Mouse (Mus musculus): ENCODE results near the gene Slc25a30. TPM values are rescaled to one million over a fixed set of nuclear protein-coding genes. Genes with fewer than 3 reads are reported as not detected.
A peak's percentile ranks its signal among the peaks of the same experiment; 100 is the strongest.

The Slc25a30 gene
- polyA plus RNA-seq, 1 experiment from 2014 or later = 6.1 TPM

DNA sequence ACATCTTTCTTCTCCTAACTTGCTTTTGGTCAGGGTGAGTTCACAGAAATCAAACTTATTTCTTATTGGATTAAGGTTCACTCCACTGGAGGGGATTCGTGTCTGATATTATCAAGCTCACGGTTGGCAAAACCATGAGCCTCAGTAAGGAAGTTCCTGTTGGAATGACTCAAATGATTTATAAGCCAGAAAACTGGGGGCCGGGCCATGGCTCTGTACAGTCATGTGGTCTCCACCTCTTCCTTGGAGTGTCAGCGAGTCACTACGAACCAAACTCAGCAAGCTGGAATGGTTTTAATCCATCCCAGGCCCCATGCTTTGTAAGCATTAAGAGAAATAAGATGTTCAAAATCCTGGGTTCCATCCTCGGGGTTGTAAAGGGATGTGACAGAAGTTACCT is 29.9 kb downstream of the Slc25a30 start:
- H3K36me3 ChIP-seq = peaks cover 7% of the 10 kb centered on the region
- no peak overlapping the region for H3K27ac ChIP-seq
- H3K4me3 ChIP-seq = no peak overlapping the region
- peaks cover 12% of the 10 kb centered on the region for H3K27me3 ChIP-seq (ENCODE audit: insufficient read depth, poor library complexity, severe bottlenecking)
- peaks cover 21% of the 10 kb centered on the region for H3K4me1 ChIP-seq (replicated peaks)
- H3K9me3 ChIP-seq = no peaks in the 10 kb centered on the region
- DNase-seq (ENCODE audit: low spot score) = no peak
- WGBS = 92% methylated on average over 6 of the region's 6 CpGs

DNA sequence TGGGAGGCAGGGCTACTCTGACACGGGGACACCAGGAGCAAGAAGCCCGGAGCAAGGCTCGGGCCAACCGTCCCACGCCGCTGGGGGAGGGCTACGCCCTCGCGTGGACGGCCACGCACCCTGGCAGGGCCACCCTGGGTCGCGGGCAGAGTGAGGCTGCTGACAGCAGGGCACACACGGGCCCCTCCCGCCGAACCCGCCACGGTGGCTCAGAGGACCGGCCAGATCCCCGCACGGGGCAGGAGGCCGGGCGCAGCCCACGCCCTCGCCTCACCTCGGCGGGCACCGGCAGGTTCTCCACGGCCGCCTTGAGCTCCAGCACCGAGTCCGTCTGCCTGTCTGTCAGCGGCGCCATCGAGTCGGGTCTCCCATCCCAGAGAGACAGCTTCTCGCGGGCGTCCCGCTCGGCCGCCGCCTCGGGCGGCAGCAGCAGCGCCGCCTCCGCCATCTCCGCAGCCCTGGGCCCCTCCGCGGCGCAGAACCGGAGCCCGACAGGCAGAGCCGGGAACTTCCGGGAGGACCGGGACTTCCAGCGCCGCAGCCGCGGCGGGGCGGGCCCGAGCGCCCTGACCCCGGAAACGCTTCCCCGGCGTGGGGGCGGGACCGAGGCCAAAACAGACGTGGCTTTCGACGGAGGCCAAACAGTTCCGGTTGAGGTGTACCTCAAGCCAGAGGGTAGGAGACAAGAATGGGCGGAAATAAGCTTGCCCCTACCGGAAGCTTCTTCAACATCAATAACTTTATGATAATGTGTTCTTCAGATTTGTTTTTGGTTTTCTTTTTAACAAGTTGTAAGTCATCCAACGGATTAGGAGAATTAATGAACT is 32.6 kb downstream of the Slc25a30 start, which contains the start of gene Cog3:
Cog3 (minus strand) TSS at position 527 of the 827 bp plus-strand sequence.
- Histone ChIP-seq H3K9me3 (no peaks in the 10 kb centered on the region), H3K4me3 (peak within 1 kb of the TSS; percentile 99)

DNA sequence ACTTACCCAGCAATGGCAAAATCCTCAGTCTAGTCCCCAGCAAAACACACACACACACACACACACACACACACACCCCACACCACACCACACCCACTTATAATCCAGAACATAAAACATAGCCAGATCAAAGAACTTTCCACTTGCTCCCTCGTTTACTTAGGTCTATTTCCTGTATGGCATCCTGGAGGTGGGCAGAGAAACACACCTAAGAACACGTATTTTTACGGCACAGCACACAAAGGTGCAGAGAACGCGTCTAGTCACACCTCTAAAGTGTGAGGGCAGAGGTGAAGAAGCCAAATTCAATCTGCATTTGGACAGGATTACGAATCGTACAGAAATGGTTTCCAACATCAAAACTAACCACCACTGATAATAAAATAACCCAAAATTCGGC is 33.6 kb downstream of the Slc25a30 start:
- H3K4me3 ChIP-seq = peak overlapping the region; percentile 99
- no peaks in the 10 kb centered on the region for H3K9me3 ChIP-seq
- H3K27me3 ChIP-seq (ENCODE audit: insufficient read depth, poor library complexity, severe bottlenecking) = peaks cover 12% of the 10 kb centered on the region
- peaks cover 28% of the 10 kb centered on the region for H3K4me1 ChIP-seq (replicated peaks)
- no peak for DNase-seq (ENCODE audit: low spot score)
- H3K36me3 ChIP-seq = 0 out of 2 replicates have a peak, but pooled peaks cover 8% of the 10 kb centered on the region
- WGBS = 79% methylated on average over 8 of the region's 8 CpGs
- no peak overlapping the region for H3K27ac ChIP-seq

More for the DNA sequence above, 32.6 kb downstream of the Slc25a30 start, which contains the start of gene Cog3:
- DNase-seq (ENCODE audit: low spot score) = peak; percentile 95
- H3K36me3 ChIP-seq = 0 out of 2 replicates have a peak, but pooled peaks cover 3% of the 10 kb centered on the region
- H3K4me1 ChIP-seq (replicated peaks) = peaks cover 28% of the 10 kb centered on the region
- H3K27ac ChIP-seq = peak within 1 kb of the TSS; percentile 94
- H3K27me3 ChIP-seq (ENCODE audit: insufficient read depth, poor library complexity, severe bottlenecking) = peaks cover 12% of the 10 kb centered on the region
- under 1% methylated on average over 78 of the region's 78 CpGs for WGBS

DNA sequence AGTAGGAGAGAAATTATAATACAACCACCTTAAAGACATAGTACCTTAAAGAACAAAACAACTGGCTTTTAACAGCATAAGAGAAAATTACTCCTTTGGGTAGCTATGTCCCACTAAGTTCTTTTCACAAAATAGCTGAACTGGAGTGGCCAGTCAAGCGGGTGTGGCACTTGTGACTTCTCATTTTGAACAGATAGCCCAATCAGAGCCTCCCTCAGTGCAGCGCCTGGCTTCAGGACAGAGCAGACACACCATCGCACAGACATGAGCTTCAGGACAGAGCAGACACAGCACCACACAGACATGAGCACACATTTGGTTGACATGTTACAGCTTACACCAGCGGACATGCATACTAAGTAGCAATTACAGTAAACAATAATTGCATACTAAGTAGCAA is 35.8 kb downstream of the Slc25a30 start:
- Histone ChIP-seq H3K36me3 (peaks cover 19% of the 10 kb centered on the region), H3K4me3 (no peak overlapping the region), H3K27ac (no peak overlapping the region), H3K27me3 (ENCODE audit: insufficient read depth, poor library complexity, severe bottlenecking) (no peaks in the 10 kb centered on the region), H3K4me1 (replicated peaks) (peaks cover 28% of the 10 kb centered on the region), H3K9me3 (no peaks in the 10 kb centered on the region)
- 93% methylated on average over 4 of the region's 4 CpGs for WGBS
- DNase-seq (ENCODE audit: low spot score) = no peak

GRCm38 (mm10) chr14:75749123-75749522 is 37.7 kb downstream of the Slc25a30 start:
- Histone ChIP-seq H3K27ac (no peak overlapping the region), H3K4me3 (no peak overlapping the region), H3K4me1 (replicated peaks) (peaks cover 28% of the 10 kb centered on the region), H3K27me3 (ENCODE audit: insufficient read depth, poor library complexity, severe bottlenecking) (no peaks in the 10 kb centered on the region), H3K36me3 (peaks cover 38% of the 10 kb centered on the region), H3K9me3 (no peaks in the 10 kb centered on the region)
- 96% methylated on average over 4 of the region's 4 CpGs for WGBS
- DNase-seq (ENCODE audit: low spot score) = no peak

GRCm38 (mm10) chr14:75747960-75748359 is 38.9 kb downstream of the Slc25a30 start:
- WGBS = 94% methylated on average over 2 of the region's 2 CpGs
- no peak for DNase-seq (ENCODE audit: low spot score)
- no peaks in the 10 kb centered on the region for H3K9me3 ChIP-seq
- peaks cover 17% of the 10 kb centered on the region for H3K4me1 ChIP-seq (replicated peaks)
- no peak overlapping the region for H3K4me3 ChIP-seq
- no peak overlapping the region for H3K27ac ChIP-seq
- H3K27me3 ChIP-seq (ENCODE audit: insufficient read depth, poor library complexity, severe bottlenecking) = no peaks in the 10 kb centered on the region
- peaks cover 42% of the 10 kb centered on the region for H3K36me3 ChIP-seq

GRCm38 (mm10) chr14:75741904-75742303 is 44.9 kb downstream of the Slc25a30 start:
- no peaks in the 10 kb centered on the region for H3K4me1 ChIP-seq (replicated peaks)
- H3K27me3 ChIP-seq (ENCODE audit: insufficient read depth, poor library complexity, severe bottlenecking) = no peaks in the 10 kb centered on the region
- no peak overlapping the region for H3K27ac ChIP-seq
- no peak overlapping the region for H3K4me3 ChIP-seq
- peaks cover 69% of the 10 kb centered on the region for H3K36me3 ChIP-seq
- 88% methylated on average over 3 of the region's 3 CpGs for WGBS
- H3K9me3 ChIP-seq = no peaks in the 10 kb centered on the region
- DNase-seq (ENCODE audit: low spot score) = no peak

GRCm38 (mm10) chr14:75735597-75735996 is 51.2 kb downstream of the Slc25a30 start:
- no peaks in the 10 kb centered on the region for H3K4me1 ChIP-seq (replicated peaks)
- 95% methylated on average over 3 of the region's 3 CpGs for WGBS
- no peak for DNase-seq (ENCODE audit: low spot score)
- no peak overlapping the region for H3K4me3 ChIP-seq
- H3K27me3 ChIP-seq (ENCODE audit: insufficient read depth, poor library complexity, severe bottlenecking) = no peaks in the 10 kb centered on the region
- H3K9me3 ChIP-seq = no peaks in the 10 kb centered on the region
- no peak overlapping the region for H3K27ac ChIP-seq
- H3K36me3 ChIP-seq = peaks cover 93% of the 10 kb centered on the region

DNA sequence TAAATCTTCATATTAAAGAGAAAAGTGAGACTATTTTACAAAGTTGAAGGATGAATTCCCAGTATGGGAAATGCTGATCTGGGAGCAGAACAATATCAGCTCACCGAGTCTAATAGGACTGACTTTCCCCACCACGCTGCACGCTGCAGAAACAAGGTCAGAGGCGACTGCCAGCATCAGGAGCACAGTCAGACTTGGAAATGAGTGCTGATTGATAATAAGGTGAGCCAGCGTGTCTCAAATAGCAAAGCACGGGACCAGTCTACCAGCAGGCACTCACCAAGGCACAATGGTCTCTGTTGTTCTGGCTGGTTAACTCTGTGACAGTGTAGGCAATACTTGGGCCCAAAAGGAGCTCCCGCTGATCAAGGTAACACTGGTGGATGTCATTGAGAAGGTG is 54.2 kb downstream of the Slc25a30 start:
- 89% methylated on average over 7 of the region's 7 CpGs for WGBS
- no peak for DNase-seq (ENCODE audit: low spot score)
- Histone ChIP-seq H3K4me3 (no peak overlapping the region), H3K27me3 (ENCODE audit: insufficient read depth, poor library complexity, severe bottlenecking) (no peaks in the 10 kb centered on the region), H3K27ac (no peak overlapping the region), H3K36me3 (peaks cover 98% of the 10 kb centered on the region), H3K4me1 (replicated peaks) (no peaks in the 10 kb centered on the region), H3K9me3 (no peaks in the 10 kb centered on the region)

DNA sequence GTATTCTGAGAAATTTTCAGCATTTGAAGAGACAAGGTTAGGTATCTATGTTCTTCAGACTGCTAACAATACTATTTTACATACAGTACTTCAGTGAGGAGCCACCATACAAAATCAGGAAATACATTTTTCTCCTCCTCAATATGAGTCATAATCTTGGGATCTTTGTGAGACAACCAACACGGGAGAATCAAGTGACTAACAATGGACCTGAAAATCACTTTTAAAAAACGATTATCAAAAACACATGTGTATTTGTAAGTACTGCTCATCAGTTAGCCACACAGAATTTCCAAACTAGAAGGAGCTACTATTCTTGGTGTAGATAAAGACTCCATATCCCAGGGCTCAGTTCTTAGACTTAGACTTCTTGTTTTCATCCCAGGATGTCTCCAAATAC is 55.5 kb downstream of the Slc25a30 start:
- Histone ChIP-seq H3K27me3 (ENCODE audit: insufficient read depth, poor library complexity, severe bottlenecking) (no peaks in the 10 kb centered on the region), H3K4me3 (no peak overlapping the region), H3K27ac (no peak overlapping the region), H3K36me3 (peaks cover 98% of the 10 kb centered on the region), H3K9me3 (no peaks in the 10 kb centered on the region), H3K4me1 (replicated peaks) (no peaks in the 10 kb centered on the region)
- DNase-seq (ENCODE audit: low spot score) = no peak
- WGBS = 83% methylated on average over 2 of the region's 2 CpGs

GRCm38 (mm10) chr14:75728111-75728510 is 58.7 kb downstream of the Slc25a30 start:
- H3K27me3 ChIP-seq (ENCODE audit: insufficient read depth, poor library complexity, severe bottlenecking) = no peaks in the 10 kb centered on the region
- H3K4me1 ChIP-seq (replicated peaks) = no peaks in the 10 kb centered on the region
- no peak for DNase-seq (ENCODE audit: low spot score)
- H3K4me3 ChIP-seq = no peak overlapping the region
- 93% methylated on average over 5 of the region's 5 CpGs for WGBS
- H3K36me3 ChIP-seq = peaks cover 95% of the 10 kb centered on the region
- no peaks in the 10 kb centered on the region for H3K9me3 ChIP-seq
- H3K27ac ChIP-seq = no peak overlapping the region

DNA sequence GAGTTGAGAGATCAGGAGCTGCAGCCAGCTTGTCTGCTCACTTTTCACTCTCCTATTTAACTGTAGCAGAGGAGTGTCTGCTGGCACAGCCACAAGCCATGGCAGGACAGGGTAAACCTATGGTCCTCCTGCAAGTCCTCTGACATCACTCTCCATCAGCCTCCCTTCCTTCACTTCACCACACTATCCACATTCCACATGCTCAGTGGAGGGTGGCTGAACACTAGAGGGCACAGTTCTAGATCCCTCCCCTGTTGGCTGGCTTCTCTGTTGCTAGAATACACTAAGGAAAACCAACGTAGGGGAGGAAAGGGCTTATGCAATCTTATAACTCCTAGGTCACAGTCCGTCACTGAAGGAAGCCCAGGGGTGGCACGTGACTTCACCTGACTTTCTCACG is 59.8 kb downstream of the Slc25a30 start:
- 76% methylated on average over 4 of the region's 4 CpGs for WGBS
- Histone ChIP-seq H3K36me3 (peaks cover 91% of the 10 kb centered on the region), H3K4me1 (replicated peaks) (no peaks in the 10 kb centered on the region), H3K27me3 (ENCODE audit: insufficient read depth, poor library complexity, severe bottlenecking) (no peaks in the 10 kb centered on the region), H3K4me3 (no peak overlapping the region), H3K9me3 (no peaks in the 10 kb centered on the region), H3K27ac (no peak overlapping the region)
- no peak for DNase-seq (ENCODE audit: low spot score)

- no peaks in the 10 kb centered on the region for H3K9me3 ChIP-seq
- H3K27ac ChIP-seq = no peak overlapping the region
- 94% methylated on average over 2 of the region's 2 CpGs for WGBS
- H3K36me3 ChIP-seq = peaks cover 90% of the 10 kb centered on the region
- no peak for DNase-seq (ENCODE audit: low spot score)
- no peaks in the 10 kb centered on the region for H3K27me3 ChIP-seq (ENCODE audit: insufficient read depth, poor library complexity, severe bottlenecking)
- no peak overlapping the region for H3K4me3 ChIP-seq
- no peaks in the 10 kb centered on the region for H3K4me1 ChIP-seq (replicated peaks)
Observed at GRCm38 (mm10) chr14:75722816-75723215, 64.0 kb downstream of the Slc25a30 start.

Measured in hindbrain, embryonic 10.5 days (tissue).